Mouse (Mus musculus) lung, adult 2 months (tissue): ENCODE measurements around the gene Kcp. TPM values are rescaled to one million over a fixed set of nuclear protein-coding genes. Genes with fewer than 3 reads are reported as not detected.

Experiments used
- DNase-seq: peaks from one replicate; pipeline ENCODE4 v3.0.0; 2022
- H3K4me1 ChIP-seq: fragments of 200-500 bp; 2 replicates; pipeline ENCODE4 v1.6.1; 2011; ENCODE audit warnings: low read length; ENCODE audit not compliant: control insufficient read depth, insufficient read depth
- H3K4me3 ChIP-seq: fragments of 200-500 bp; replicated peaks from 2 replicates; pipeline ENCODE3; 2011; ENCODE audit warnings: low read depth, mild to moderate bottlenecking, control low read depth, low read length; ENCODE audit errors: extremely low read depth
- CTCF ChIP-seq: fragments of 200-500 bp; IDR thresholded peaks from 2 replicates; pipeline ENCODE4 v1.5.1; 2011; ENCODE audit warnings: mild to moderate bottlenecking, low read length, control low read depth; ENCODE audit not compliant: insufficient read depth
- POLR2A ChIP-seq: fragments of 200-500 bp; IDR thresholded peaks from 2 replicates; pipeline ENCODE4 v1.6.1; 2011; ENCODE audit warnings: low read depth, mild to moderate bottlenecking, control low read depth, low read length, borderline replicate concordance; ENCODE audit errors: extremely low read depth
- whole genome bisulfite sequencing: fragments of 180-500 bp; shearing (Covaris S2); methylation state at CpG from one replicate; pipeline ENCODE4 v1.1.7; 2018; 5-methylcytosine and 5-hydroxymethylcytosine counted together
- polyA plus RNA-seq: library from polyadenylated mRNA; depleted of rRNA; stranded (reverse); fragments of >200 nt; gene quantifications from 2 replicates; pipeline ENCODE4 v1.2.3, GENCODE M21; 2012

The Kcp gene
- polyA plus RNA-seq, 1 experiment = 12.3 TPM

- Histone ChIP-seq H3K4me1 (no peaks in the 10 kb centered on the region; the same call in 1 of the 2 replicates), H3K4me3 (peak within 1 kb of the TSS; percentile 81)
- TF ChIP-seq POLR2A (peak; percentile 34; the same call in 1 of the 2 replicates), CTCF (no peak)
- DNase-seq = peak; percentile 84
- WGBS = under 1% methylated on average over 39 of the region's 39 CpGs
Measured at GRCm38 (mm10) chr6:29467583-29468354, 40.0 kb downstream of the Kcp start, which contains the start of gene Atp6v1f. Atp6v1f (plus strand) TSS chr6:29467718.

GRCm38 (mm10) chr6:29463388-29463787 lies 44.4 kb downstream of the Kcp start:
- H3K4me3 ChIP-seq = no peak overlapping the region
- WGBS = 65% methylated on average over 3 of the region's 3 CpGs
- DNase-seq = no peak
- no peaks in the 10 kb centered on the region for H3K4me1 ChIP-seq
- TF ChIP-seq POLR2A (no peak), CTCF (no peak)

GRCm38 (mm10) chr6:29461502-29461901 lies 46.2 kb downstream of the Kcp start:
- TF ChIP-seq CTCF = no peak
- no peak for TF ChIP-seq POLR2A
- no peak for DNase-seq
- WGBS = 59% methylated on average over 7 of the region's 7 CpGs
- no peak overlapping the region for H3K4me3 ChIP-seq
- no peaks in the 10 kb centered on the region for H3K4me1 ChIP-seq

GRCm38 (mm10) chr6:29450667-29451066 lies 57.1 kb downstream of the Kcp start:
- Histone ChIP-seq H3K4me1 (no peaks in the 10 kb centered on the region), H3K4me3 (no peak overlapping the region)
- 90% methylated on average over 6 of the region's 6 CpGs for WGBS
- no peak for TF ChIP-seq CTCF
- TF ChIP-seq POLR2A = no peak
- DNase-seq = no peak

- 31% methylated on average over 4 of the region's 4 CpGs for WGBS
- no peak overlapping the region for H3K4me3 ChIP-seq
- no peaks in the 10 kb centered on the region for H3K4me1 ChIP-seq
- TF ChIP-seq CTCF = no peak
- TF ChIP-seq POLR2A = no peak
- no peak for DNase-seq
Measured at GRCm38 (mm10) chr6:29449858-29450257, 57.9 kb downstream of the Kcp start.

- WGBS = 77% methylated on average over 7 of the region's 7 CpGs
- Histone ChIP-seq H3K4me3 (no peak overlapping the region), H3K4me1 (no peaks in the 10 kb centered on the region)
- TF ChIP-seq CTCF (no peak), POLR2A (no peak)
- DNase-seq = peak; percentile 16
Measured at GRCm38 (mm10) chr6:29445354-29445753, 62.4 kb downstream of the Kcp start.

- Histone ChIP-seq H3K4me3 (no peak overlapping the region), H3K4me1 (no peaks in the 10 kb centered on the region)
- TF ChIP-seq CTCF (peak; percentile 75), POLR2A (no peak)
- DNase-seq = peak; percentile 18
- 67% methylated on average over 11 of the region's 11 CpGs for WGBS
Measured at GRCm38 (mm10) chr6:29444773-29445172, 63.0 kb downstream of the Kcp start.

- 84% methylated on average over 6 of the region's 6 CpGs for WGBS
- no peak for DNase-seq
- H3K4me1 ChIP-seq = no peaks in the 10 kb centered on the region
- no peak for TF ChIP-seq CTCF
- TF ChIP-seq POLR2A = no peak
- H3K4me3 ChIP-seq = no peak overlapping the region
Measured at GRCm38 (mm10) chr6:29439789-29440188, 68.0 kb downstream of the Kcp start.

GRCm38 (mm10) chr6:29439251-29439650 lies 68.5 kb downstream of the Kcp start:
- H3K4me1 ChIP-seq = no peaks in the 10 kb centered on the region
- H3K4me3 ChIP-seq = no peak overlapping the region
- TF ChIP-seq POLR2A (no peak), CTCF (no peak)
- no peak for DNase-seq
- WGBS = 61% methylated on average over 4 of the region's 4 CpGs

GRCm38 (mm10) chr6:29436461-29436934 lies 71.3 kb downstream of the Kcp start:
- TF ChIP-seq CTCF (no peak), POLR2A (no peak)
- no peak for DNase-seq
- 18% methylated on average over 11 of the region's 11 CpGs for WGBS
- Histone ChIP-seq H3K4me1 (peaks cover 10% of the 10 kb centered on the region; the same call in 1 of the 2 replicates), H3K4me3 (no peak overlapping the region)
